Mouse (Mus musculus): ENCODE measurements around the gene Gm43064.
"Not testable (repeated sequence)": the region's sequence is repeated elsewhere in the genome, so short reads cannot be mapped to it uniquely, and the experiment has no call there.

The Gm43064 gene

DNA sequence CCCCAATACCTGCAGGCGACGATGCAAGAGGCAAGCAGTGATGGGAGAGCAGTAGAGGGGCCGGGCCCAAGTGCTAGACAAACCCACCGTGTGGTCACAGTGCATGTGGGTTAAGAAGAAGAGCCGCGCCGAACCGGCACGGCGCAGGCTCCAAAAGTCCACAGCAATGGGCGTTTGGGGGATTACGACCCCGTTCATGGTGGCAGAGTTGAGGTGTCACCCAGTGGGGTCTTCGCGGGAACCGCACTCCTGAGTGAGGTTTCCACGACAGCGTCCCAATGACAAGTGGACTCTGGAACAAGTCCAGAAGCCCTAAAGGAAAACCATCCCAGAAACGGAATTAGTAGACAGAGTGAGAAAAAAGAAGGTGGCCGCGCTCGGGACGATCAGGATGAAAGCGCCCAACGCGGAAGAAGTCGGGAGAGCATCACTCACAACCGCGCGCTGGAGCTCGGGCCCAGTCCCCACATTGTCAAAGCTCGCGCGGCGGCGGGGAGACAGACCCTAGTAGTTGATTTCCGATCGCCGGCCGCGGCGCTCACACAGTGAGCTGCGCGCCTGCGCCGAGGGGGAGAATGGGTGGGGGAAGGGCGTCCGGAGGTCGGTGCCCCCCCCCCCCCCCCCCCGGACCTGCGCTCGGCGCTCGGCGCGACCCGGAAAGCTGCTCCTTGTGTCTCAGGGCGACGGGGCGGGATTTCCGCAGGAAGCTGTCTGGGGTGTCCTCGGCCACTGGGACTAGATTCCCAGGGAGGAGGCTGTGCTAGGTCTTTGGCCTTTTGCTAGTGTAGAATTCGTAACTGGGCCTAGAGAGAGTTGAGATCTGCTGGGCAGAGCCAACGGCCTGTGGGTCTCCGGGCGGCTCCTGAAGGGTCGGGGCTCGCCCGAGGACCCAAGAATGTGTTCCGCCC, at the start of gene Gm43064, which contains the start of the genes Dclre1b and Ap4b1:
Gene Gm43064 (plus strand): TSS at position 683 of the 908 bp plus-strand sequence.
Gene Dclre1b (minus strand): TSS at position 554 of the 908 bp plus-strand sequence.
Gene Ap4b1 (plus strand): TSS at position 630 of the 908 bp plus-strand sequence.
- peak; percentile 88 for DNase-seq (ENCODE audit: low read depth, low spot score)

DNA sequence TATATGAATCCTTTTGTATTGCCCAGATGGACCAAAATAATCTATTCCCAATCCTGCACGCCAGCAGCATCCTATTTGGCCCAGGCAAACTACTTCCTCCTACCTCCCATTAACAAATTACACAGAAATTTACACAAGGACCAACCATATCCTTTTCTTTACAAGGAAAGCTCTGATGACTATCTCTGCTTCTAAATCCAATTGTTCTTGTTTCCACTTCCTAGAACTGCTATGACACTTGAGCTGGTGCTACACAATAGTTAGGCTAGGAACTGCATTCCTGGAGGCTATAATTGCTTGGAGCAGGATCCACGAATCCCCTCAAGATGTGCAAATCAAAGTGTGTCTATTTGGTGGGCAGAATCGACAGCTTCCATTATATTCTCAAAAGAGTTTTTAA, 42.6 kb upstream of the Gm43064 start:
- no peak for DNase-seq (ENCODE audit: low read depth, low spot score)

DNA sequence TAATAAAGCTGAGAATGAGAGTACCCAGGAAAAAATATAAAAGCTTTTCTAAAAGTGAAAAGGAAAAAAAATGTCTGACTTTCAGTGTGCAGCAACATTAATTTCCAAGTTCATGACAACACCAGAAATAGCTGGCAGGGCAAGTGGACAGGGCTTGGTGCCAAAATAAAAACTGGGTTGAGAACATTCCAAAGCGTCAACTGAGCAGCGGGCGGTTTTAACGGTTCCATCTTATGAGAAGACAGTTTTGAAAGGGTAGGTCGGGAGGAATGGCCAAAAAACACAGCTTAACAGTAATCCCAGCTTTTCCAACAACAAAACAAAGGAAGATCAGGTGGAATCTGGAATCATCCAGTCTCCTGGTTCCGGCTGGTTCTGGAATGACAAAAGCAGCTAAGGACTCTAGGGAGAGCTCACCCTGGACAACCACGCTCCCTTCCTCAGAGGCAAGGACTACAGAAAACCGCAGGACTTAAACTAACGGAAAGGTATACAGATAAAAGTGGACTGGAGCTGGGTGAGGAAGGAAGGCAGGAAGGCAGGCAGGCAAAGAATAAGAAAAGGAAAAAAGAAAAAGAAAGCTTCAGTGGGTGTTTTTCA, 37.7 kb upstream of the Gm43064 start:
- DNase-seq (ENCODE audit: low read depth, low spot score): no peak

DNA sequence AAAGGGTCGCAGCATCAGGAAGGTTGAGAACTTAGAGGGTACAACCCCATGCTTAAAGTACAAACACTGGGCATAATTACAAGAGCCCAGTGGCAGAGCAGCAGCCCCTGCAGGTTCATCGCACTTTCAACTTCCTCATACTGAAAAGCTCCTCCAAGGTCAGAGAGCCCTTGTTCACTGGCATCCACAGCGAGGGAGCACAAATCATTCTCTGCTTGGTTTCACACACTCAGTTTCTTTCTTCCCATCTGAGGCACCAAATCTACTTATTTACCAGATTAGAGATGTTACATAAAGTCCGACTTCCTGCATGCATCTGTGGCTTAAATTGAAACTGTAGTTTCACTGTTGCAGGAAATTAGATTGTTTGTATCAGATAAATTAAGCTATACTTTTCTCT, 36.5 kb upstream of the Gm43064 start:
- no peak for DNase-seq (ENCODE audit: low read depth, low spot score)

DNA sequence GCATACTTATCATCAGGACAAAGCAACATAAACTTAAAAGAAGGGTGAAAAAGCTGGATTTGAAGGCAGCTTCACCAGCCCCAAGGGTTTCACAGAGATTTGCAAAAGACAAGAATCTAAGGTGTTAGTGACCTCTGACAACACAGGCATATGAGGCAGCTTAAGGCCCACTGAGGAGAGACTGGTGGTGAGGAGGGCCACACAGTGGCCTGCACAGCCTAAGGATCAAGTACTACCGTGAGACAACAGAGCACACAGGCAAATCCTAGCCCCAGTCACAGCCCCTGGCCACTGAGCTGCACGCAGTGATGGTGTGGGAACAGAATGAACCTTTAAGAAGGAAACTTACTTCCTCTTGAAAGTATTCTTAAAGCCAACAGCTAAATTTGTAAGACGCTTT, 35.9 kb upstream of the Gm43064 start:
- no peak for DNase-seq (ENCODE audit: low read depth, low spot score)

DNA sequence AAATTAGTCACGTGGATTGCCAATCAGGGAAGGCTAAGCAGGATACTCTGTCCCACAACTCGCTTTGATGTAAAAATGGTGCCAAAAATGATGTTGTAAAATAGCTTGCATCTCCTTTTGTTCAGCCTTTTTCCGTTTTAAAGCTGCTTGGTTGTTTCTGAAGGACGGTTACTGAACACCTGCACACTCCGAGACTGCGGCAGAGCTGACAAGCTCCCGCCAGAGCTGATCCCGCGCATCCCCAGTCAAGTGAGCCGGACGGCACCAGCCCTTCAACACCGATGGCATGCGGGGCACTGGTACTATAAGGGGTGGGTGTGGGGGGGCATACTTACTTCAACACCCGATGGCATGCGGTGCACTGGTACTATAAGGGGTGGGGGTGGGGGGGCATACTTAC, 35.4 kb upstream of the Gm43064 start:
- DNase-seq (ENCODE audit: low read depth, low spot score): no peak

DNA sequence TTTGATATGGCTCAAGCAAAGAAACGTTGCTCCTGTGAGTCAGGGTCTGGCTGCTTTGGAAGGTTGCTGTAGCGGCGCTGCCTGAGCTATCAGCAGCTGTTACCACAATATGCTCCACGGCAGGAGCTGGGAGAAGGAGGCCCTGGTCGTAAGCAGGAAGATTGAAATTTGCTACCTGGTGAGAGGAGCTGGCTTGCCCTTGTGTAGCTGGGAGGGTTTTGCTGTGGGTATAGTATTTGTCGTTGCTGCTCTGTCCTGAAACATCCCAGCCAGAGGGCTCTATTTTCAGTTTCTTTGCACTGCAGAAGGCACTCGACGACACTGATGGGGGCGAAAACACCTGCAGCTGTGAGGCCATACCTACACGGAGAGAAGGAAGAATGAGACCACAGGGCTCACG, 31.4 kb upstream of the Gm43064 start:
- no peak for DNase-seq (ENCODE audit: low read depth, low spot score)

DNA sequence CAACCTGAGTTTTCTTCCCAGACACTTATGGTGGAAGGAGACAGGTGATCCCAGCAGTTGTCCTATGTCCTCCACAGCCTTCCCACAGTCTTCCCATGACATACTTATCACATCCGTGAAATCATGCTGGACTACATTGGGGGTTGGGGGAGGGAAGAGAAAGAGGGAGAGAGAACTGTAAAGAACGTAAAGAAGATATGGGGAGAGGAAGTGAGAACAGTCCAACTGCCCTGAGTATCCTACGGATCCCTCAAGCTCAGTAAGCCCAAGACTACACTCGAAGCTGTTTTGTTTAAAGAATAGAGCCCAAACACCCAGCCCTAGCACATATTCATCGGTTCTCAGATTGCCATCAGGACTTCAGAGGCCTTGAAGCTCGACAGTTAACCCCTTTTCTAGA, 30.7 kb upstream of the Gm43064 start:
- DNase-seq (ENCODE audit: low read depth, low spot score): no peak

DNA sequence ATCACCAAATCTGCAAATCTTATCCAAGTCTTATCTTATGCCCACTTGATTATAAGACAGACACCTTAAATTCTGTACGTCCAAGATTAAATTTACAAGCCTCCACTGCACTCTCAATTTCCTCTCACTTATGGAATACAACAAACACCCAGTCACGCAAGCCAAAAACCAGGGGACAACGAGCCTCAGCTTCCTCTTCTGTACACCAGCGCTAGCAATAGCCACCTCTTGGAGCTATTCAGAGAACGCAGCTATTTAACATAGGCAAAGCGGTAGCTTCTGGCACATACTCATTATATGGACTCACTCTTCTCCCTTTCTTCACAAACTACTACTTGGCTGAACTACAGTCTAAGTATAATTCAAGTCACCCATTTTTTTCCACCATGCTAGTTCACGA, 30.2 kb upstream of the Gm43064 start:
- no peak for DNase-seq (ENCODE audit: low read depth, low spot score)

DNA sequence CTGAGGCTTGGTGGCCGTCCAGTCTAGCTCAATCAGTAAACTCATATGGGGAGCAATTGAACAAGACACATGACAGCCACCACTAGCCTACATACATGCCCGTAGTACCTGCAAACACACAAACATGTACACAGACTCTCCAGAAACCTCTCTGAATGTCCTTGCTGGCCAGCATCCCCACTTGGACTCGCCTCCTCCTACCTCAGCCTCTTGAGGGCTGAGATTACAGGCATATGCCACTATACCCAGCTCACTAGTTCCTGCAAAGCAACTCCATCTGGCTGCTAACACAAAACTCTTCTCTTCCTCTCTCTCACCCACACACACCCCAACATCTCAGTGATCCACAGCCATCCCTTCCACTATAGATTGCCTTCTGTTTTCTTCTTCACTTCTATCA, 29.1 kb upstream of the Gm43064 start:
- no peak for DNase-seq (ENCODE audit: low read depth, low spot score)

DNA sequence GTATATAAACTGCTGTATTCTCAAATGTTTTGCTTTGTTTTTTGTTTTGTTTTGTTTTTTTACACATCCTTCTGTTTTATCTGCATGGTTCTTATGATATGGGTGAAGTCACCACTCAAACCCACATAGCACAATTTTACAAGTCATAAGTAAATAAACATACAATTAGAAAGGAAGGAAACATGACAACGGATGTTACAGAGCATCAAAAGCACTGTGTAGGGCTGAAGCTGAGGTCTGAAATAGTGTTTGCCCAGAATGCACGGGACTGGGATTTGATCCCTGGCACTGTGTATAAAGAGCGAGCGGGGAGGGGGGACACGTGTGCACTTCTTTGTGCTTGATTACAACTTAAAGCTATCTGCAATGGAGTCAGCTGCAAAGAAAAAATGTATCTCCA, 28.6 kb upstream of the Gm43064 start:
- DNase-seq (ENCODE audit: low read depth, low spot score): no peak

DNA sequence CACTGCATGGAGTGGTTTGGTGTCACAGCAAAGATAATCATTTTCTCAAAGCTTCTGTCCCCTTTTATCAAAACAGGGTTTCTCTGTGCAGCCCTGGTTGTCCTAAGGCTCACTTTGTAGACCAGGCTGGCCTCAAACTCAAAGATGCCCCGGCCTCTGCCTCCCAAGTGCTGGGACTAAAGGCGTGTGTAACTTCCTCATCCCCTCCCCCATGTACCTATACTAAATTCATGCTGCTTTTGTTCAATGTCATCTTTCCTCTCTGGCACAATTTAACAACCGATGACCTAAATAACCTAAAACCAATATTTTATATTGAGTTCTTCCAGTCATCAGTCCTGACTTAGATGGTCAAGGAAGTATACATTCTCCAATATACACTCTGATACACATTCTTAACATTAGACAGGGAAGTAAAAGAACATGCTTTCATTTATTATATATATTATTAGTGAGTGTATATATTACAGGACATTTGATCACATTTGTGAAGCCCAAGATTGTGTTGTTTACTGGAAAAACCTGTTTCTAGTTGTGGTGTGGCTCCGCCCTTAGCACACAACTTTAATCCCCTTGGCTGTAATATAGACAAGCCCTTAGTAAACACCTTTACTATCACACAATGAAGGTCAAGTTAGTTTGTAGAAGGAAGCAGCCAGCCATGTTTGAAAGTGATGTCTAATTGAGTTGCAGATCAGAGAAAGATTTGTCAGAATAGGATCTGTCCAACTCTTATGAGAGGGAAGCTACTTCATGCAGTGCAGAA, 26.3 kb upstream of the Gm43064 start:
- no peak for DNase-seq (ENCODE audit: low read depth, low spot score)

DNA sequence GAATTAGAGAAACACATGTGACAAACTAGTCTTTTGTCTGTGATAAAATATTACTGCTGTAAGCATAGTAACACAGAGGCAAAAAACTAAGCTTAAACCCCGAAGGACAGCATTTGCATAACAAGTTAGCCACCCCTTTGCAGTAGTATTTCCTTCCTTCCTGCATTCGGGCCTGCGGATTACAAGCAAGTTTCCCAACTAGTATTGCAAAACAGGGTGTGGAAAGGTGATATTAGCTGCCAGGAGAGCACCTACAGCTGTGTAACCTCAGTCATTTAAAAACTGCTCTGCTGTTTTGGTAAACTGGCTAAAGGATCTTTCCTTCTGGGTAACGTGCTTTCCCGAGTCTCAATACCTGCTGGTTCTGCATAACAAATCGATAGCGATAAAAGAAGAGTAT, 22.1 kb upstream of the Gm43064 start:
- no peak for DNase-seq (ENCODE audit: low read depth, low spot score)

DNA sequence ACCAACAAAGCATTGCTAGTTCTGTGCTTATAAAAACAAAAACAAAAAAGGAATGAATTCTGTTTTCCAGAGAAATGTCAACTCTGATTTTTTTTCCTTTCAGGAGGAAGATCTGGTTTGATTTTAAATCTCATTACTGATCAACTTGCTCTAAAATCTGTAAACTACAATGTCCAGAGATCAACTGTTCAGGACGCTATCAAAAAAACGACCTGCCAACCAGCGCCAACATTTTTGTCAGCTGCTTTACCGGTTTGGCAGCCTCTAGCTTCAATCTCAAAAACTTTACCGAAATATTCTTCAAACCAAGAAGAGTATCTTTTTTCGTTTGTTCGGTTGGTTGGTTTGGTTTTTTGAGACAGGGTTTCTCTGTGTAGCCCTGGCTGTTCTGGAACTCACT, 20.3 kb upstream of the Gm43064 start:
- DNase-seq (ENCODE audit: low read depth, low spot score): no peak

DNA sequence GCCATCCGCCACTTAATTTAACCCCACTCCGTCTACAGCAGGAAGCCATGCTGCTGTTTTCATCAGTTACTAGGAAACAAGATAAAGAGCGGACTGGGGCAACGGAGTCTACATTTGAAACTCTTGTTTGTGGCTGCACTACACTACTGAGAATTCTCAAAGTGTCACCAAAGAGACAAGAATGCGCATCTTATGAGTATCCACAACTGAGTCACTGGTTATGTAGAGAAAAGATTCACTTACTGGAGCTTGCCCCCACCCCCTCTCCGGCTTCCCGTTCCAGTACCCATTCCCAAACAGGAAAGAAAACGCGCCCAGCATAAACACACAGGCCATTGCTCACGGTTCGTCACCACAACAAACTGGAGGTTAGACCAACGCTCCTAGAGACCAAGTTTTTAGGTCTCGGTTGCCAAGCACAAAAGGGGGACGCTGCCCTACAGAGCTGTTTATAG, 19.5 kb upstream of the Gm43064 start:
- DNase-seq (ENCODE audit: low read depth, low spot score): no peak

DNA sequence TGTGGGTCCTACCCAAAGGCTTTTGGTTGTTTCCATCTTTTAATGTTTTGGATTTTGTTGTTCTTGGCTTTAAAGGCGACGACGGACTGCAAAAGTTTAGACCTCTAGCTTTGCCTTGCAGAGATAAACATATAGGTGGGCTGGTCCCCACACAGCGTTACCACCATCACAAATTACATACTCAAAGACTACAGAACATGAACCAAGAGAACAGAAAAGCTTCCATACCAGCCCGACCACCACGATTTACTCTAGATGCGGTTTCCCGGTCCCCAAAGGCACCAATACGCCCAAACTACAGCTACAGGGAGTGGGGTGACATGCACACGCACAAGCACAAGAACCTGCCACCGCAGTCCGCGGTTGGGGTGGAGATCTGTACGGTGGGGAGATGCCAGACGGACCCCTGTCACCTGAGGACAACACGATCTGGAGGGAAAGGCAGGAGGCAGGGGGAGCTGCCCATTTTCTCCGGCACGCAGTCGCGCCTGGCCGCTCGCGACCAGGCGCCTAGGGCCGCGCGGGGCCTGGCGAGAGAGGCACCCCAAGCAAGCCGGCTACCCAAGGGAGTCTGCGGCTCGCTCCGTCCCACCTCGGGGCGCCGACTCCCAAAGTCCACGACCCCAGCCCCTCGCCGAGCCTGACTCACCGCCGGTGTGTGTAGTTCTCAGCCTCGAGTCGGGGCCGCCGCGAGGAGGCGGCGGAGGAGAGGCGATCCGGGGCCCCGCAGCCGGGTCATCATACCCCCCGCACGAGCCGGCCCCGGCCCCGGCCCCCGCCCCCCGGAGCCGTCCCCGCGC, 18.8 kb upstream of the Gm43064 start:
- DNase-seq (ENCODE audit: low read depth, low spot score): no peak

DNA sequence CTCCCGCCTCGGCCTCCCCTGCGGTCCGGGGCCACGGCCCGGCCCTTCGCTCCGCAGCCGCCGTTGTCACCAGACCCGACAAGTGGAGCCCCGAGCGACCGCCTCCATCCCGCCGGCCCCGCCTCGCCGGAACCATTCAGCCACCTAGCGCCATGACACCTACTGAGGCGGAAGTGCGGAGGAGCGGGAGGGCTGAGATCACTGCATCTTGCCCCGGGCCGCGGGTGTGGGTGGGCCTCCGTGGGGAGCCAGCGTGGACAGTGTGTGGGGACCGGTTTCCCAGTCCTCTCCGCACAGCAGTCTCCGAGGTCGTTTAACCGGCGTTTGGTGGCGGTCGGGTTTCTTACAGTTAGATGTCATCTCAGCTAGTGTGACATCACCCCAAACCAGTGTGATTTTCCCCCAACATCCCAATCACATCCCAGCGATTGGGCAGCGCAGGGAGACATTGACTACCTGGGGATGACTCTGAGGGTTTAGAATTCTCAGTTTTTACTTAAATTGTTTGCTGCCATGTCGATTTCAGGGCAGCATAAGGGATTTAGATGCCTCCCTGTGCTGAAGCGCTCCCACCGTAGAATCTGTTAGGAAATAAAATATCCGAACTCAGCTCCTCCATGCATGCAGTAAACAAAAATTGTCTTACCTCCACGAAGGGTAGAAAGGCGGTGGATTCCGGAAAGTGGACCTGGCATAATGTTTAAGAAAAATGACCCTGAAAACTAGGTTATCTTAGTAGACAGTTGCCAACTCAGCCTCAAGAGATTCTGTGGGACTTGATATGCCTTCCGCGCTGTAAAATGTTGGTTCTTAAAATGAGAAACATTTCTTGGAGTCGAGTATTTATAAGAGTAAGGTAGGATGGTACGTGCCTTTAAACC, 17.9 kb upstream of the Gm43064 start, which contains the start of gene Hipk1:
Gene Hipk1 (minus strand): TSS at position 334 of the 881 bp plus-strand sequence.
- DNase-seq (ENCODE audit: low read depth, low spot score): peak; percentile 80

DNA sequence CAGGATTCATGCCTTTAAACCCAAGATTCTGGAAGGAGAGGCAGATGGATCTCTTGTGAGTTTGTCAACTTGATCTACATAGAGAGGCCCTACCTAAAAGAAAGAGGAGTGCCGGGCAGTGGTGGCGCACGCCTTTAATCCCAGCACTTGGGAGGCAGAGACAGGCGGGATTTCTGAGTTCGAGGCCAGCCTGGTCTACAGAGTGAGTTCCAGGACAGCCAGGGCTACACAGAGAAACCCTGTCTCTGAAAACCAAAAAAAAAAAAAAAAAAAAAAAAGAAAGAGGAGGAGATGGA, 17.3 kb upstream of the Gm43064 start:
- DNase-seq (ENCODE audit: low read depth, low spot score): not testable (repeated sequence)

DNA sequence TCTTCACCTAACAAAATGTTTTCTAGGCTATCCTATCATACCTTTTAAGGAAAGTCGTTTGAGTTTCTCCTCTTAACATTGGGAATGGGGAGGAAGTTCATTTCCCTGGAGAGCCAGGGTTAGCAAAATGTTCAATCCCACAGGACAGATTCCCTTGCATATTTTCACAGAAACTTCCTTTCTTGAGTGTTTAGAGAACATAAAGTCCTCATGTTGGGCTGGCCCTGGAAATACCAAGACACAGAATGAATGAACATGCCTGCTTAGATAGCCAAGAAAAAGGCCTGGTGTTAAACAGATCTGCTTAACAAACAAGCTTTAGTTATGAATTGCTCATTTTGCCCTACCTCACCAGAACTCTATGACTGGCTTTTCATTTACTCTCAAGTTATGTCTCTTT, 16.8 kb upstream of the Gm43064 start:
- no peak for DNase-seq (ENCODE audit: low read depth, low spot score)

DNA sequence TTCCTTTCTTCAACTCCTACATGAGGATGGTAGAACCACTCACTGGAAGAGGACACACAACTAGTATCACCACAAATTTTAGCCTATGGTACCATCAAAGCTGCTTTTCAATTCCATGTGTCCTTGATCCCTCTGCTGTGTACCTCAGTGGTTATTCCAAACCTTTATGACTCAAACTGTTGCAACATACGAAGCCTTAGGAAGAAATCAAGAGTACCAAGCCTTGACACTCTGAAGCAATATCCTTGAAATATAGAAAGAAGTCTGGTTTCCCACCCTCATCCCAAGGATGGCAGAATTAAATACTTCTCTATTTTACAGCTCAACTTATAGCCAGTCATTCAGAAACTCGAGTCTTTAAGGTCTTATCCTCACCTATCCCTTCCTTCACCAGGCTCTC, 13.0 kb upstream of the Gm43064 start:
- DNase-seq (ENCODE audit: low read depth, low spot score): no peak
